Mouse (Mus musculus): ENCODE results near the gene Zc3h7b. TPM values are rescaled to one million over a fixed set of nuclear protein-coding genes. Genes with fewer than 3 reads are reported as not detected.

Zc3h7b gene
- polyA plus RNA-seq, 2 experiments, result 4.0 to 5.7 TPM

- no peak overlapping the region for H3K9ac ChIP-seq (replicated peaks)
- ATAC-seq (ENCODE audit: insufficient read depth) (no peak), DNase-seq (ENCODE audit: low read depth in 3 of 3, low spot score in 3 of 3) (no peak)
- peaks cover 5% of the 10 kb centered on the region for H3K27me3 ChIP-seq (ENCODE audit: control insufficient read depth, insufficient read depth, low read length)
- peaks cover 2 to 8% of the 10 kb centered on the region in 2 experiments; a peak in 3 of 4 replicates for H3K4me1 ChIP-seq (replicated peaks; ENCODE audit: control insufficient read depth in 2 of 2, insufficient read depth in 2 of 2, low read length in 1 of 2)
- no peak for TF ChIP-seq EP300 (IDR thresholded peaks at IDR 0.05; ENCODE audit: low read depth)
- TF ChIP-seq CTCF (IDR thresholded peaks at IDR 0.05; ENCODE audit: low read depth), result no peak
- H3K4me3 ChIP-seq (ENCODE audit: insufficient read depth in 1 of 2, low read depth in 2 of 2, low read length in 2 of 2), result no peak overlapping the region
- H3K4me2 ChIP-seq (ENCODE audit: low read depth), result no peak overlapping the region
- no peaks in the 10 kb centered on the region for H3K36me3 ChIP-seq (replicated peaks; ENCODE audit: control insufficient read depth, insufficient read depth, low read depth)
- no peak overlapping the region for H3K27ac ChIP-seq
- H3K9me3 ChIP-seq (ENCODE audit: control insufficient read depth, low read length), result no peaks in the 10 kb centered on the region
- 66% methylated on average over 4 of the region's 4 CpGs for WGBS (ENCODE audit: insufficient replicate concordance)
Observed at GRCm38 (mm10) chr15:81833481-81833880, 88.6 kb downstream of the Zc3h7b start.

- no peaks in the 10 kb centered on the region for H3K9me3 ChIP-seq (ENCODE audit: control insufficient read depth, low read length)
- ATAC-seq (ENCODE audit: insufficient read depth), result no peak
- no peak overlapping the region for H3K9ac ChIP-seq (replicated peaks)
- no peaks in the 10 kb centered on the region for H3K36me3 ChIP-seq (replicated peaks; ENCODE audit: control insufficient read depth, insufficient read depth, low read depth)
- WGBS (ENCODE audit: insufficient replicate concordance), result 72% methylated on average over 3 of the region's 3 CpGs
- no peak overlapping the region for H3K27ac ChIP-seq
- H3K4me1 ChIP-seq (replicated peaks; ENCODE audit: control insufficient read depth in 2 of 2, insufficient read depth in 2 of 2, low read length in 1 of 2), result peaks cover 2 to 8% of the 10 kb centered on the region in 2 experiments; a peak in 3 of 4 replicates
- peaks cover 5% of the 10 kb centered on the region for H3K27me3 ChIP-seq (ENCODE audit: control insufficient read depth, insufficient read depth, low read length)
- H3K4me2 ChIP-seq (ENCODE audit: low read depth), result no peak overlapping the region
- DNase-seq (ENCODE audit: low read depth in 3 of 3, low spot score in 3 of 3), result no peak
- no peak overlapping the region for H3K4me3 ChIP-seq (ENCODE audit: insufficient read depth in 1 of 2, low read depth in 2 of 2, low read length in 2 of 2)
- no peak for TF ChIP-seq EP300 (IDR thresholded peaks at IDR 0.05; ENCODE audit: low read depth)
- TF ChIP-seq CTCF (IDR thresholded peaks at IDR 0.05; ENCODE audit: low read depth), result no peak
Observed at GRCm38 (mm10) chr15:81834171-81834841, 89.4 kb downstream of the Zc3h7b start.

- no peak overlapping the region for H3K9ac ChIP-seq (replicated peaks)
- 60% methylated on average over 10 of the region's 10 CpGs for WGBS (ENCODE audit: insufficient replicate concordance)
Observed at GRCm38 (mm10) chr15:81835007-81835880, 90.4 kb downstream of the Zc3h7b start.

GRCm38 (mm10) chr15:81836124-81836821 lies 91.4 kb downstream of the Zc3h7b start:
- H3K9me3 ChIP-seq (ENCODE audit: control insufficient read depth, low read length), result no peaks in the 10 kb centered on the region
- WGBS (ENCODE audit: insufficient replicate concordance), result 1% methylated on average over 33 of the region's 33 CpGs
- ATAC-seq (ENCODE audit: insufficient read depth), result no peak
- H3K4me3 ChIP-seq (ENCODE audit: insufficient read depth in 1 of 2, low read depth in 2 of 2, low read length in 2 of 2), result peak overlapping the region; percentile 5 to 32; a peak in 3 of 4 replicates
- no peak overlapping the region for H3K27ac ChIP-seq
- H3K36me3 ChIP-seq (replicated peaks; ENCODE audit: control insufficient read depth, insufficient read depth, low read depth), result no peaks in the 10 kb centered on the region
- H3K4me1 ChIP-seq (replicated peaks; ENCODE audit: control insufficient read depth in 2 of 2, insufficient read depth in 2 of 2, low read length in 1 of 2), result peaks cover 2 to 10% of the 10 kb centered on the region in 2 experiments; a peak in 3 of 4 replicates
- DNase-seq (ENCODE audit: low read depth in 3 of 3, low spot score in 3 of 3), result no peak
- no peak for TF ChIP-seq EP300 (IDR thresholded peaks at IDR 0.05; ENCODE audit: low read depth)
- TF ChIP-seq CTCF (IDR thresholded peaks at IDR 0.05; ENCODE audit: low read depth), result no peak
- H3K27me3 ChIP-seq (ENCODE audit: control insufficient read depth, insufficient read depth, low read length), result peaks cover 5% of the 10 kb centered on the region
- peak overlapping the region; percentile 51 for H3K4me2 ChIP-seq (ENCODE audit: low read depth)
- no peak overlapping the region for H3K9ac ChIP-seq (replicated peaks)

More at GRCm38 (mm10) chr15:81835007-81835880, 90.4 kb downstream of the Zc3h7b start:
- Histone ChIP-seq H3K4me2 (ENCODE audit: low read depth) (no peak overlapping the region), H3K4me3 (ENCODE audit: insufficient read depth in 1 of 2, low read depth in 2 of 2, low read length in 2 of 2) (no peak overlapping the region), H3K27me3 (ENCODE audit: control insufficient read depth, insufficient read depth, low read length) (peaks cover 5% of the 10 kb centered on the region), H3K36me3 (replicated peaks; ENCODE audit: control insufficient read depth, insufficient read depth, low read depth) (no peaks in the 10 kb centered on the region), H3K9me3 (ENCODE audit: control insufficient read depth, low read length) (no peaks in the 10 kb centered on the region), H3K4me1 (replicated peaks; ENCODE audit: control insufficient read depth in 2 of 2, insufficient read depth in 2 of 2, low read length in 1 of 2) (peaks cover 2 to 10% of the 10 kb centered on the region in 2 experiments; a peak in 3 of 4 replicates), H3K27ac (no peak overlapping the region)
- TF ChIP-seq CTCF (IDR thresholded peaks at IDR 0.05; ENCODE audit: low read depth), result no peak
- no peak for TF ChIP-seq EP300 (IDR thresholded peaks at IDR 0.05; ENCODE audit: low read depth)
- DNase-seq (ENCODE audit: low read depth in 3 of 3, low spot score in 3 of 3) (no peak), ATAC-seq (ENCODE audit: insufficient read depth) (no peak)
